Mouse (Mus musculus) lung, adult 2 months (tissue): ENCODE measurements around the gene Tenm2. TPM values are rescaled to one million over a fixed set of nuclear protein-coding genes. Genes with fewer than 3 reads are reported as not detected.

Experiments
- DNase-seq: peaks from one replicate; pipeline ENCODE4 v3.0.0; 2022
- H3K4me1 ChIP-seq: fragments of 200-500 bp; 2 replicates; pipeline ENCODE4 v1.6.1; 2011; ENCODE audit warnings: low read length; ENCODE audit not compliant: control insufficient read depth, insufficient read depth
- H3K4me3 ChIP-seq: fragments of 200-500 bp; replicated peaks from 2 replicates; pipeline ENCODE3; 2011; ENCODE audit warnings: low read depth, mild to moderate bottlenecking, control low read depth, low read length; ENCODE audit errors: extremely low read depth
- CTCF ChIP-seq: fragments of 200-500 bp; IDR thresholded peaks from 2 replicates; pipeline ENCODE4 v1.5.1; 2011; ENCODE audit warnings: mild to moderate bottlenecking, low read length, control low read depth; ENCODE audit not compliant: insufficient read depth
- POLR2A ChIP-seq: fragments of 200-500 bp; IDR thresholded peaks from 2 replicates; pipeline ENCODE4 v1.6.1; 2011; ENCODE audit warnings: low read depth, mild to moderate bottlenecking, control low read depth, low read length, borderline replicate concordance; ENCODE audit errors: extremely low read depth
- WGBS: fragments of 180-500 bp; shearing (Covaris S2); methylation state at CpG from one replicate; pipeline ENCODE4 v1.1.7; 2018; 5-methylcytosine and 5-hydroxymethylcytosine counted together
- polyA plus RNA-seq: library from polyadenylated mRNA; depleted of rRNA; stranded (reverse); fragments of >200 nt; gene quantifications from 2 replicates; pipeline ENCODE4 v1.2.3, GENCODE M21; 2012

Tenm2 gene
- polyA plus RNA-seq, 1 experiment: 0.36 TPM

- TF ChIP-seq POLR2A: no peak
- no peak for TF ChIP-seq CTCF
- WGBS: 81% methylated on average over 2 of the region's 2 CpGs
- Histone ChIP-seq H3K4me3 (no peak overlapping the region), H3K4me1 (no peaks in the 10 kb centered on the region)
- no peak for DNase-seq
Measured at GRCm38 (mm10) chr11:35991846-35992245, 1243.9 kb downstream of the Tenm2 start.

GRCm38 (mm10) chr11:35989967-35990366 lies 1245.8 kb downstream of the Tenm2 start:
- 65% methylated on average over 4 of the region's 4 CpGs for WGBS
- no peak for DNase-seq
- H3K4me1 ChIP-seq: no peaks in the 10 kb centered on the region
- TF ChIP-seq POLR2A (no peak), CTCF (no peak)
- H3K4me3 ChIP-seq: no peak overlapping the region

- TF ChIP-seq POLR2A (no peak), CTCF (no peak)
- H3K4me1 ChIP-seq: no peaks in the 10 kb centered on the region
- 1% methylated on average over 19 of the region's 19 CpGs for WGBS
- H3K4me3 ChIP-seq: no peak overlapping the region
- DNase-seq: peak; percentile 52
Measured at GRCm38 (mm10) chr11:35985841-35986393, 1249.8 kb downstream of the Tenm2 start.

GRCm38 (mm10) chr11:35982734-35983133 lies 1253.0 kb downstream of the Tenm2 start:
- WGBS: 90% methylated on average over 3 of the region's 3 CpGs
- TF ChIP-seq POLR2A: no peak
- TF ChIP-seq CTCF: no peak
- Histone ChIP-seq H3K4me1 (no peaks in the 10 kb centered on the region), H3K4me3 (no peak overlapping the region)
- no peak for DNase-seq

- TF ChIP-seq POLR2A: no peak
- no peak for TF ChIP-seq CTCF
- under 1% methylated on average over 47 of the region's 47 CpGs for WGBS
- peak; percentile 77 for DNase-seq
- H3K4me3 ChIP-seq: peak within 1 kb of the TSS; percentile 72
- peaks cover 3% of the 10 kb centered on the region; the same call in 1 of the 2 replicates for H3K4me1 ChIP-seq
Measured at GRCm38 (mm10) chr11:35980411-35980917, 1255.3 kb downstream of the Tenm2 start, which contains the start of gene Wwc1. TSS of gene Wwc1 (minus strand) at chr11:35980527.

- 4% methylated on average over 58 of the region's 66 CpGs for WGBS
- peak overlapping the region; percentile 72 for H3K4me3 ChIP-seq
- no peak for TF ChIP-seq CTCF
- no peak for TF ChIP-seq POLR2A
- DNase-seq: no peak
- H3K4me1 ChIP-seq: peaks cover 3% of the 10 kb centered on the region; the same call in 1 of the 2 replicates
Measured at GRCm38 (mm10) chr11:35979733-35980410, 1255.9 kb downstream of the Tenm2 start.

- peak overlapping the region; percentile 72 for H3K4me3 ChIP-seq
- 4% methylated on average over 12 of the region's 12 CpGs for WGBS
- TF ChIP-seq CTCF (no peak), POLR2A (no peak)
- no peak for DNase-seq
- H3K4me1 ChIP-seq: peaks cover 3% of the 10 kb centered on the region; the same call in 1 of the 2 replicates
Measured at GRCm38 (mm10) chr11:35979266-35979732, 1256.5 kb downstream of the Tenm2 start.

GRCm38 (mm10) chr11:35977796-35978195 lies 1258.0 kb downstream of the Tenm2 start:
- 68% methylated on average over 3 of the region's 3 CpGs for WGBS
- peaks cover 3% of the 10 kb centered on the region; the same call in 1 of the 2 replicates for H3K4me1 ChIP-seq
- no peak for DNase-seq
- no peak for TF ChIP-seq CTCF
- no peak for TF ChIP-seq POLR2A
- no peak overlapping the region for H3K4me3 ChIP-seq

- DNase-seq: no peak
- H3K4me1 ChIP-seq: peaks cover 3% of the 10 kb centered on the region; the same call in 1 of the 2 replicates
- TF ChIP-seq CTCF (no peak), POLR2A (no peak)
- 56% methylated on average over 6 of the region's 6 CpGs for WGBS
- peak overlapping the region; percentile 21 for H3K4me3 ChIP-seq
Measured at GRCm38 (mm10) chr11:35977096-35977495, 1258.7 kb downstream of the Tenm2 start.
